Mouse (Mus musculus) megakaryocyte, embryonic 14.5 days (primary cell): ENCODE data around the gene Vmn1r40.

ENCODE experiments used
- FLI1 ChIP-seq: IDR thresholded peaks from 2 replicates; pipeline ENCODE4 v1.6.1; 2012; ENCODE audit warnings: low read length, inconsistent platforms, mixed read lengths
- GATA1 ChIP-seq: IDR thresholded peaks from 3 replicates; pipeline ENCODE4 v1.6.1; 2012; ENCODE audit warnings: mixed read lengths, low read length, inconsistent platforms, borderline replicate concordance

DNA sequence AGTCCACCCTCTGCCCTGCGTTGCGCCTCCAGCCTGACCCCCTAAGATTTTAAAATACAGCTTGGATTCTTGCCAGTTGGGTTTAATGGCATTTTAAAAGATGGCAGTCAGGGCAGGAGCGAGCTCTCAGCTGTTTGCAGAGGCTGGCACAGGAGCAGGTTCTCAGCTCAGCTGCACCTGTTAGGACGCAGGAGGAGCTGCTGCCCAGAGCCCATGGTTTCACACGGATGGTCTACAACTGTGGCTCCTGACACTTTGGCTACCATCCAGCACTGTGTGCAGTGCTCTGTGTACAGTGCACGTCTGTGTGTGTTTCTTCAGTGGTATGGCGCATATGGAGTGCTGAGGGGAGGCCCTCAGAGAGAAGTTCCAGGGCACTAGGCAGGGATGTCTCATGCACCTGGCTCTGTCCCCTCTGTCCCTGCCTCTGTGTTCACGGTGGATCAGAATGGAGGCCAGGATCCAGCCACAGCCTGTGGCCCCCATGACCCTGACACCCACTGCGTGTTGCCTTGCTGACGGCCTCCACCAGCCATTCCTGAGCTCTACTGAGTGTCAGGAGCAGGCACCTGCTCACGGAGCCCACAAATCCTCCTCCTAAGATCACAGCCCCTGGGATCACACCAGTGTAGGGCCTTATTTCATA lies 34.1 kb upstream of the Vmn1r40 start:
- TF ChIP-seq GATA1 = no peak
- TF ChIP-seq FLI1 = no peak
